Mouse (Mus musculus): ENCODE data around the gene Lars2.

GRCm38 (mm10) chr9:123504325-123504724, 137.6 kb downstream of the Lars2 start:
- no peak for TF ChIP-seq ZNF384 (IDR thresholded peaks at IDR 0.05; ENCODE audit: low read depth, low read length)
- TF ChIP-seq CHD2 (IDR thresholded peaks at IDR 0.05; ENCODE audit: low read depth, low read length): no peak
- no peak for TF ChIP-seq HCFC1 (IDR thresholded peaks at IDR 0.05; ENCODE audit: borderline replicate concordance, insufficient read depth, low read length)
